Mouse (Mus musculus): Measurements from ENCODE around the gene Sco2. TPM values are rescaled to one million over a fixed set of nuclear protein-coding genes. Genes with fewer than 3 reads are reported as not detected.

The Sco2 gene
- polyA plus RNA-seq, 1 experiment = 60.3 TPM

GRCm38 (mm10) chr15:89322670-89323522 is 50.8 kb downstream of the Sco2 start, which contains the start of gene Adm2:
TSS of gene Adm2 (plus strand) at chr15:89322720.
- Histone ChIP-seq H3K4me3 (replicated peaks; ENCODE audit: insufficient read depth, low read depth, low read length) (no peak within 1 kb of the TSS), H3K27me3 (ENCODE audit: control insufficient read depth, insufficient read depth, low read length) (no peaks in the 10 kb centered on the region), H3K27ac (ENCODE audit: insufficient read depth, low read length) (no peak within 1 kb of the TSS), H3K4me1 (ENCODE audit: control insufficient read depth, insufficient read depth, low read length) (no peaks in the 10 kb centered on the region)
- no peak for DNase-seq
- WGBS = 14% methylated on average over 26 of the region's 26 CpGs
- TF ChIP-seq CTCF (IDR thresholded peaks at IDR 0.05; ENCODE audit: borderline replicate concordance, insufficient read depth, low read depth, low read length) = no peak
- no peak for TF ChIP-seq POLR2A (IDR thresholded peaks at IDR 0.05; ENCODE audit: borderline replicate concordance, insufficient read depth, low read length)

Other genes starting within 250 kb of the Sco2 start
- gene Hdac10, start 245.1 kb downstream of the Sco2 start, polyA plus RNA-seq (2012; rRNA removed) = 31.4 and 36.3 TPM in 2 replicates
- gene Mapk12, start 233.1 kb downstream of the Sco2 start, polyA plus RNA-seq (2012; rRNA removed) = 112 and 128 TPM in 2 replicates
- 58.1 and 64.1 TPM in 2 replicates for gene Mapk11, start 224.2 kb downstream of the Sco2 start, polyA plus RNA-seq (2012; rRNA removed)
- gene Plxnb2, start 193.1 kb downstream of the Sco2 start, polyA plus RNA-seq (2012; rRNA removed) = 127 and 141 TPM in 2 replicates
- 156 and 165 TPM in 2 replicates for gene Dennd6b, start 177.3 kb downstream of the Sco2 start, polyA plus RNA-seq (2012; rRNA removed)
- gene Ppp6r2, start 162.3 kb downstream of the Sco2 start, polyA plus RNA-seq (2012; rRNA removed) = 240 and 262 TPM in 2 replicates
- 321 and 324 TPM in 2 replicates for gene Sbf1, start 58.5 kb downstream of the Sco2 start, polyA plus RNA-seq (2012; rRNA removed)
- gene Adm2, start 51.1 kb downstream of the Sco2 start, polyA plus RNA-seq (2012; rRNA removed) = not detected in 2 replicates
- not detected in 2 replicates for gene Miox, start 39.4 kb downstream of the Sco2 start, polyA plus RNA-seq (2012; rRNA removed)
- gene Lmf2, start 18.2 kb downstream of the Sco2 start, polyA plus RNA-seq (2012; rRNA removed) = 21.0 and 21.1 TPM in 2 replicates
- 134 and 137 TPM in 2 replicates for gene Ncaph2, start 18.1 kb downstream of the Sco2 start, polyA plus RNA-seq (2012; rRNA removed)
- 5.5 and 5.7 TPM in 2 replicates for gene Tymp, start 3.2 kb upstream of the Sco2 start, polyA plus RNA-seq (2012; rRNA removed)
- 18.3 and 24.4 TPM in 2 replicates for gene Odf3b, start 5.4 kb upstream of the Sco2 start, polyA plus RNA-seq (2012; rRNA removed)
- 2.6 and 2.9 TPM in 2 replicates for gene Klhdc7b, start 11.1 kb upstream of the Sco2 start, polyA plus RNA-seq (2012; rRNA removed)
- not detected in 2 replicates for gene Syce3, start 36.7 kb upstream of the Sco2 start, polyA plus RNA-seq (2012; rRNA removed)
- gene Cpt1b, start 52.0 kb upstream of the Sco2 start, polyA plus RNA-seq (2012; rRNA removed) = 7.8 and 8.2 TPM in 2 replicates
- 4.2 and 4.7 TPM in 2 replicates for gene C730034F03Rik, start 55.7 kb upstream of the Sco2 start, polyA plus RNA-seq (2012; rRNA removed)
- 0.15 and 0.51 TPM in 2 replicates for gene Gm44502, start 55.9 kb upstream of the Sco2 start, polyA plus RNA-seq (2012; rRNA removed)
- 101 and 102 TPM in 2 replicates for gene Chkb, start 56.1 kb upstream of the Sco2 start, polyA plus RNA-seq (2012; rRNA removed)
- 192 and 195 TPM in 2 replicates for gene Mapk8ip2, start 80.1 kb upstream of the Sco2 start, polyA plus RNA-seq (2012; rRNA removed)
- gene Arsa, start 103.6 kb upstream of the Sco2 start, polyA plus RNA-seq (2012; rRNA removed) = 39.2 and 40.9 TPM in 2 replicates
- gene Shank3, start 125.8 kb upstream of the Sco2 start, polyA plus RNA-seq (2012; rRNA removed) = 84.7 and 97.2 TPM in 2 replicates
- 2.4 and 2.6 TPM in 2 replicates for gene Acr, start 194.5 kb upstream of the Sco2 start, polyA plus RNA-seq (2012; rRNA removed)
- gene Rabl2, start 218.1 kb upstream of the Sco2 start, polyA plus RNA-seq (2012; rRNA removed) = 79.8 and 83.4 TPM in 2 replicates

Measured in cerebellum, adult 2 months (tissue).